Mouse (Mus musculus) C2C12 (cell line): ENCODE measurements around the gene Pum3. TPM values are rescaled to one million over a fixed set of nuclear protein-coding genes. Genes with fewer than 3 reads are reported as not detected.
A peak's percentile ranks its signal among the peaks of the same experiment; 100 is the strongest.

ENCODE experiments used
- H3K27me3 ChIP-seq: one replicate; pipeline ENCODE4 v1.6.1; 2011; ENCODE audit not compliant: control insufficient read depth, insufficient read depth, insufficient read length
- H3K36me3 ChIP-seq: one replicate; pipeline ENCODE4 v1.6.1; 2011; ENCODE audit not compliant: control insufficient read depth, insufficient read depth
- H3K4me3 ChIP-seq: one replicate; pipeline ENCODE4 v1.5.1; 2011; ENCODE audit warnings: mild to moderate bottlenecking, control low read depth; ENCODE audit not compliant: poor library complexity, insufficient read depth, severe bottlenecking
- H3K79me2 ChIP-seq: one replicate; pipeline ENCODE4 v1.6.1; 2011; ENCODE audit not compliant: control insufficient read depth, insufficient read depth
- H3K79me3 ChIP-seq: one replicate; pipeline ENCODE4 v1.6.1; 2011; ENCODE audit warnings: low read depth, control low read depth
- H3ac ChIP-seq: one replicate; pipeline ENCODE3; 2011; ENCODE audit warnings: low read depth; ENCODE audit not compliant: control insufficient read depth, insufficient read length
- CEBPB ChIP-seq: IDR thresholded peaks from one replicate; pipeline ENCODE4 v1.6.1; 2011; ENCODE audit warnings: low read depth, mild to moderate bottlenecking, control low read depth, moderate library complexity
- CTCF ChIP-seq: IDR thresholded peaks from one replicate; pipeline ENCODE4 v1.5.1; 2011; ENCODE audit not compliant: control insufficient read depth, insufficient read depth, insufficient read length
- FOSL1 ChIP-seq: IDR thresholded peaks from one replicate; pipeline ENCODE4 v1.8.0; 2011; ENCODE audit warnings: mild to moderate bottlenecking, low read length; ENCODE audit not compliant: poor library complexity, insufficient read depth, severe bottlenecking
- MAX ChIP-seq: IDR thresholded peaks from one replicate; pipeline ENCODE4 v1.6.1; 2011; ENCODE audit warnings: mild to moderate bottlenecking, control low read depth
- MYOD1 ChIP-seq: IDR thresholded peaks from one replicate; pipeline ENCODE4 v1.6.1; 2011; ENCODE audit warnings: low read depth; ENCODE audit not compliant: control insufficient read depth, insufficient read length
- MYOG ChIP-seq: IDR thresholded peaks from one replicate; pipeline ENCODE4 v1.6.1; 2011; ENCODE audit not compliant: control insufficient read depth, insufficient read length; ENCODE audit errors: extremely low read depth
- USF1 ChIP-seq: IDR thresholded peaks from one replicate; pipeline ENCODE4 v1.6.1; 2011; ENCODE audit warnings: low read depth, mild to moderate bottlenecking, control low read depth, moderate library complexity
- polyA plus RNA-seq: library from polyadenylated mRNA; unstranded; fragments of >200 nt; fragmentation: generic; extraction: Trizol; gene quantifications from one replicate; pipeline ENCODE4 v1.2.1, GENCODE M21; 2012; ENCODE audit warnings: missing spikeins

The Pum3 gene
- polyA plus RNA-seq, 1 experiment: 55.0 TPM

DNA sequence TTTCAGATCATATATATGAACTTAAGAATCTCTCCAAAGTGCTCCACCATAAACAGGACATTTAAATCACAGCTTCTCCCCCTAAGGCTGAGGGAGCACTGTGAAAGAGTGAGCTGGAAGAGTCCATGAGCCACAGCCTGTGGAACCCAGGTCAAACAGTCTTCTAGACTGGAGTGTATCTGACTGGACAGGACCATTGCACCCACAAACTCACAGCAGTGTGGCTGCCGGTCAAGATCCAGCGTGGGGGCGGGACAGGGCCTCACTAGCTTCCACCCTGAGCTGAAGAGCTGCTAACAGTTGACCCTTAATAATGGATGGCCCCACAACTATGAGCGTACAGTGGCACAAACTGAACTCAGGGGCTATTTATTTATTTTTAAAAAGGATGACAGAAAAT is 12.2 kb downstream of the Pum3 start:
- peaks cover 94% of the 10 kb centered on the region for H3K36me3 ChIP-seq
- H3K79me2 ChIP-seq: no peaks in the 10 kb centered on the region
- no peak for TF ChIP-seq USF1
- no peak for TF ChIP-seq MYOG

DNA sequence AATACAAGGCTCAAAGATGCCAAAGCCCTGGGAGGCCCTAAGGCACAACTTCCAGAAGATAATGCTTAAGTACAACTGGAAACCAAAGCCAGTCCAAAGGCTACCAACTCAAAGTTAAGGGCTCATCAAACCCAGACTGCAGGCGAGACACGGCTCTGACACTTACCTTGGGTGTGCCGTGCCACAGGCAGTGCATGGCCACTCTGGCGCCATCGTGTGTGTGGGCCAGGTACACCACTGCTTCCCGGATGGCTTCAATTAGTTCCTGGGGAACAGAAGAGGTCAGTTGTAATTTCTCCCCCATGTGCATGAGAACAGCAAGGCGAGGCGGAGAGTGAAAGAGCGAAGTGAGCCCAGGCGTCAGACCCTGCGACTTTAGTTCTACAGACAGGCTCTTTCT is 13.1 kb downstream of the Pum3 start:
- Histone ChIP-seq H3ac (no peak overlapping the region), H3K36me3 (peaks cover 93% of the 10 kb centered on the region)

More for the DNA sequence above, 12.2 kb downstream of the Pum3 start:
- Histone ChIP-seq H3K27me3 (no peaks in the 10 kb centered on the region), H3ac (no peak overlapping the region), H3K79me3 (peaks cover 3% of the 10 kb centered on the region), H3K4me3 (no peak overlapping the region)

DNA sequence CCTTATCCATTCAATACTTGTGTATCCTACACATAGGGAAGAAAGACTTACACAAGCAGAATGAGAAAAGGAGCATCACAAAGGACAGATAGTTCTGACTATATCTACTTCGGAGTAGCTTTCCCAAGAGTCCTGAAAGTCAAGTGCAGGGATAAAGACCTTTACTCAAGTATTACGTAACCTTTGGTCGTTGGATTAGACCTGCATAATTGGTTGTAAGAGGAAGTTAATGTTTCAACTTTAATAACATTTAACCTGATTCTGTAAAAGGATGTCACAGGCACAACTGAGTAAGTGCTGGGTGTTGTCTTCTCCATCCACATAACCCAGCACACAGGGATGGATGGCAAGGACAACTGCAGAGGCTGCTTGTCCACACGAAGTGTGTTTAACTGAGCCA is 18.3 kb downstream of the Pum3 start:
- Histone ChIP-seq H3K79me2 (no peaks in the 10 kb centered on the region), H3ac (no peak overlapping the region), H3K4me3 (no peak overlapping the region), H3K36me3 (peaks cover 80% of the 10 kb centered on the region), H3K79me3 (peaks cover 3% of the 10 kb centered on the region), H3K27me3 (no peaks in the 10 kb centered on the region)
- no peak for TF ChIP-seq MAX
- no peak for TF ChIP-seq FOSL1
- no peak for TF ChIP-seq MYOG
- no peak for TF ChIP-seq CTCF
- TF ChIP-seq CEBPB: no peak
- no peak for TF ChIP-seq MYOD1

More for the DNA sequence above, 13.1 kb downstream of the Pum3 start:
- peaks cover 3% of the 10 kb centered on the region for H3K79me3 ChIP-seq
- no peaks in the 10 kb centered on the region for H3K27me3 ChIP-seq
- TF ChIP-seq CTCF: peak; percentile 43
- no peak for TF ChIP-seq USF1
- no peak overlapping the region for H3K4me3 ChIP-seq
- H3K79me2 ChIP-seq: no peaks in the 10 kb centered on the region

DNA sequence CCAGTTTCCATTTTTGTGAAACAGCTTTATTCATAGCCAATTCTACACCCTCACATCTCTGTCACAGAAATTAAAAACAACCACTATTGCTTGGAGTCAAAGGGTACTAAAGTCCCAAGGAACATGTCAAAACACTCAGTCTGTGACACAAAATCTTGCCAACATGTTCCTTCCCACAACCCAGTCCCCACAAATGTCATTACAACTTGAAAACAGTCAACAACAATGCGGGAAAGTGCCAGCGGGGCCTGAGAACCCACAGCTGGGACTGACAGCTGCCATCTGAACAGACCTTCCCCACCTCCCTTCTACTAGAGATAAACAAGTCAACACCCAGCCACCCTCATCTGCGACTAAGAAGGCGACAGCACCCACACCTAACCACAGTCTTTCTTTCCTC is 18.9 kb downstream of the Pum3 start:
- Histone ChIP-seq H3K27me3 (no peaks in the 10 kb centered on the region), H3K4me3 (no peak overlapping the region), H3ac (no peak overlapping the region), H3K79me3 (peaks cover 3% of the 10 kb centered on the region), H3K79me2 (no peaks in the 10 kb centered on the region), H3K36me3 (peaks cover 74% of the 10 kb centered on the region)
- no peak for TF ChIP-seq MYOD1
- TF ChIP-seq CTCF: no peak
- no peak for TF ChIP-seq MYOG
- no peak for TF ChIP-seq MAX
- TF ChIP-seq FOSL1: no peak

DNA sequence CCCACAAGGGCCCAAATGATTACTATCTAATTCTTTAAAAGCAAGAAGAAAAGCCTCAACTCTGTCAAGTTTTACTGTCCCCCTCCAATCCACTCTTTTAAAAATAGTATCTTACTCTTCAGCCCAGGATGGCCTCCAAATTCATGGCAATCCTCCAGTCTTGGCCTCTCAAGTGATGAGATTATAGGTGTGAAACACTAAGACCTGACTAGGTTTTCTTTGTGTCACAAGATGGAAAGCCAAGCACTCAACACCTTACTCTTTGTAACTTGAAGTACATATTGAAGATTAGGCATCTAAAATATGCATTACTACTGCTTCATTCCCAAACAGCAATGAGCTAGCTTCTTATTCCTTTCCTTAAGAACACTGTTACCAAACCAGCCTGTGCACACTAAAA is 19.8 kb downstream of the Pum3 start:
- Histone ChIP-seq H3K36me3 (peaks cover 65% of the 10 kb centered on the region), H3K79me3 (peaks cover 3% of the 10 kb centered on the region)
- TF ChIP-seq MYOD1: no peak
- no peak for TF ChIP-seq USF1
- no peak for TF ChIP-seq MAX
- TF ChIP-seq FOSL1: no peak
- no peak for TF ChIP-seq CTCF
- no peak for TF ChIP-seq CEBPB
- no peak for TF ChIP-seq MYOG

DNA sequence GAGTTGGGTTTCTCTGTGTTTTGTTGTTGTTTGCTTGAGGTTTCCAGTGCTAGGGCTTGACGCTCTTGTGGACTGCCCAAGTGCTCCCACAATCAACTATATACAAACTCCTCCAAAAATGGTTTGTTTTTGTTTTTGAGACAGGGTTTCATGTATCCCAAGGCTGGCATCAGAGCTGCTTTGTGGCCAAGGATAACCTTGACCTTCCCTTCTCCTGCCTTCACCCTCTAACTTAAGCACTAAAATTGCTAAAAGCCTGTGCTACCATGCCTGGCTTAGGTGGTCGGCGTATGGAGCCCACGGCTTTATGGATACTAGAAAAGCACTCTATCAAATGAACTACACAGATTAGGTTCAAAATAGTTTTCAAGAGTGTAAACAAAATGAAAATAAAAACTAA is 20.4 kb downstream of the Pum3 start:
- H3K4me3 ChIP-seq: no peak overlapping the region
- H3K79me2 ChIP-seq: no peaks in the 10 kb centered on the region
- H3K27me3 ChIP-seq: no peaks in the 10 kb centered on the region
- H3K36me3 ChIP-seq: peaks cover 60% of the 10 kb centered on the region
- peaks cover 3% of the 10 kb centered on the region for H3K79me3 ChIP-seq
- no peak for TF ChIP-seq FOSL1
- H3ac ChIP-seq: no peak overlapping the region

More for the DNA sequence above, 19.8 kb downstream of the Pum3 start:
- Histone ChIP-seq H3K4me3 (no peak overlapping the region), H3K79me2 (no peaks in the 10 kb centered on the region), H3K27me3 (no peaks in the 10 kb centered on the region), H3ac (no peak overlapping the region)

DNA sequence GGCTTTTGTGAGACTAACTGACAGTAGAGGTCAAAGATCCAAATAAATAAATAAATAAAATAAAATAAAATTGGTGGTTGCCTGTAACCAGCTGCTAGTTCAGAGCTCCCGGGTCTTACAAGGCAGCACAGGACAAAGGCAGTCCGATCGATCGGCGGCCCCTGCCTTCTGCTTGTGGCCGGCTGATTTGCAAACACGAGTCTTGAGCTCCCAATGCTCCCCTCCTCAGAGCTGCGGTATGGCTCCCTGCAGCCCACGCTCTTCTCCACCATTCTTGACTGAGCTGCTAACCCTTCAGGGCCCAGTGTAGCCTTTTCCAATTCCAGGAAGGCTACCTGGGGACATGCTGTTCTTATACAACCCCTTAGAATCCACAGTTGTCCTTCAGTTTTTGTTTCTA is 31.8 kb downstream of the Pum3 start:
- TF ChIP-seq MAX: no peak
- no peak for TF ChIP-seq CEBPB
- TF ChIP-seq CTCF: no peak
- peaks cover 80% of the 10 kb centered on the region for H3K36me3 ChIP-seq

More for the DNA sequence above, 31.8 kb downstream of the Pum3 start:
- H3K79me2 ChIP-seq: no peaks in the 10 kb centered on the region
- H3K27me3 ChIP-seq: no peaks in the 10 kb centered on the region
- H3ac ChIP-seq: no peak overlapping the region
- H3K79me3 ChIP-seq: peaks cover 2% of the 10 kb centered on the region
- H3K4me3 ChIP-seq: no peak overlapping the region
